Mouse (Mus musculus) intestine, postnatal 0 days (tissue): Measurements from ENCODE around the gene Bax. TPM values are rescaled to one million over a fixed set of nuclear protein-coding genes. Genes with fewer than 3 reads are reported as not detected.

Experiments
- ATAC-seq: fragments of 200-750 bp; cut with Nextera tagmentation; 2 replicates; pipeline ENCODE4 v1.8.0; 2017; ENCODE audit warnings: mild to moderate bottlenecking, moderate TSS enrichment, moderate library complexity
- H3K27ac ChIP-seq: fragments of 300-500 bp; sonication (generic); 2 replicates; pipeline ENCODE4 v1.5.1; 2014; ENCODE audit warnings: mild to moderate bottlenecking, low read depth, low read length, moderate library complexity
- H3K27me3 ChIP-seq: fragments of 300-500 bp; sonication (generic); replicated peaks from 2 replicates; pipeline ENCODE4 v1.6.1; 2014; ENCODE audit warnings: low read length, mixed read lengths; ENCODE audit not compliant: control insufficient read depth, insufficient read depth
- H3K36me3 ChIP-seq: fragments of 300-500 bp; sonication (generic); 2 replicates; pipeline ENCODE4 v1.6.1; 2014; ENCODE audit warnings: mild to moderate bottlenecking, moderate library complexity; ENCODE audit not compliant: control insufficient read depth, insufficient read depth
- H3K4me1 ChIP-seq: fragments of 300-500 bp; sonication (generic); replicated peaks from 2 replicates; pipeline ENCODE4 v1.6.1; 2014; ENCODE audit warnings: antibody characterized with exemption, low read length, mixed read lengths; ENCODE audit not compliant: control insufficient read depth, insufficient read depth
- H3K4me2 ChIP-seq: fragments of 300-500 bp; sonication (generic); replicated peaks from 2 replicates; pipeline ENCODE4 v1.6.1; 2014; ENCODE audit warnings: low read depth, mild to moderate bottlenecking, moderate library complexity
- H3K4me3 ChIP-seq: fragments of 300-500 bp; sonication (generic); 2 replicates; pipeline ENCODE4 v1.5.1; 2014; ENCODE audit warnings: low read depth, low read length
- H3K9ac ChIP-seq: fragments of 300-500 bp; sonication (generic); 2 replicates; pipeline ENCODE4 v1.6.1; 2014; ENCODE audit warnings: mild to moderate bottlenecking, low read depth, low read length
- H3K9me3 ChIP-seq: fragments of 300-500 bp; sonication (generic); 2 replicates; pipeline ENCODE4 v1.6.1; 2016; ENCODE audit warnings: mixed run types; ENCODE audit not compliant: control insufficient read depth
- CTCF ChIP-seq: sonication (generic); IDR thresholded peaks from 2 replicates; pipeline ENCODE4 v1.5.1; 2016; ENCODE audit warnings: low read depth, mild to moderate bottlenecking, control low read depth, antibody characterized with exemption, moderate library complexity
- WGBS: fragments of 180-500 bp; shearing (Covaris S2); extraction: QIAGEN DNeasy Blood & Tissue Kit; methylation state at CpG from one replicate; pipeline ENCODE4 v1.1.7; 2014; 5-methylcytosine and 5-hydroxymethylcytosine counted together
- polyA plus RNA-seq: library from polyadenylated mRNA; unstranded; fragments of >200 nt; fragmentation: Nextera tagmentation; extraction: Ambion mirVana; gene quantifications from 2 replicates; pipeline ENCODE4 v1.2.1, GENCODE M21; 2015

Bax gene
- polyA plus RNA-seq, 1 experiment from 2014 or later: 180 TPM

GRCm38 (mm10) chr7:45491264-45491663 lies 24.6 kb upstream of the Bax start:
- ATAC-seq: peak; percentile 38; the same call in 1 of the 2 replicates
- no peaks in the 10 kb centered on the region for H3K4me1 ChIP-seq
- H3K27ac ChIP-seq: no peak overlapping the region
- H3K4me2 ChIP-seq: no peak overlapping the region; the same call in 1 of the 2 replicates
- H3K9me3 ChIP-seq: no peaks in the 10 kb centered on the region
- 11% methylated on average over 3 of the region's 3 CpGs for WGBS
- no peak for TF ChIP-seq CTCF
- H3K4me3 ChIP-seq: no peak overlapping the region
- H3K9ac ChIP-seq: no peak overlapping the region
- H3K27me3 ChIP-seq: no peaks in the 10 kb centered on the region
- H3K36me3 ChIP-seq: peaks cover 39% of the 10 kb centered on the region

GRCm38 (mm10) chr7:45490822-45491221 lies 24.1 kb upstream of the Bax start:
- H3K9ac ChIP-seq: no peak overlapping the region
- peaks cover 35% of the 10 kb centered on the region for H3K36me3 ChIP-seq
- H3K4me1 ChIP-seq: no peaks in the 10 kb centered on the region
- H3K9me3 ChIP-seq: no peaks in the 10 kb centered on the region
- ATAC-seq: peak; percentile 22; the same call in 1 of the 2 replicates
- no peaks in the 10 kb centered on the region for H3K27me3 ChIP-seq
- WGBS: 46% methylated on average over 9 of the region's 9 CpGs
- no peak overlapping the region for H3K4me3 ChIP-seq
- H3K4me2 ChIP-seq: no peak overlapping the region
- peak; percentile 15; the same call in 1 of the 2 replicates for TF ChIP-seq CTCF
- H3K27ac ChIP-seq: no peak overlapping the region

GRCm38 (mm10) chr7:45489578-45489977 lies 22.9 kb upstream of the Bax start:
- 67% methylated on average over 7 of the region's 7 CpGs for WGBS
- H3K9me3 ChIP-seq: no peaks in the 10 kb centered on the region

GRCm38 (mm10) chr7:45488293-45489204 lies 21.9 kb upstream of the Bax start, which contains the start of gene Dhdh:
Gene Dhdh (minus strand): TSS chr7:45488805.
- H3K9ac ChIP-seq: peak within 1 kb of the TSS; percentile 38; the same call in 1 of the 2 replicates
- H3K36me3 ChIP-seq: peaks cover 13% of the 10 kb centered on the region; the same call in 1 of the 2 replicates
- TF ChIP-seq CTCF: no peak
- ATAC-seq: peak; percentile 50; the same call in 1 of the 2 replicates
- peak within 1 kb of the TSS; percentile 71 for H3K4me2 ChIP-seq
- H3K4me3 ChIP-seq: peak within 1 kb of the TSS; percentile 39
- no peaks in the 10 kb centered on the region for H3K9me3 ChIP-seq
- WGBS: 14% methylated on average over 36 of the region's 38 CpGs
- H3K4me1 ChIP-seq: no peaks in the 10 kb centered on the region
- no peaks in the 10 kb centered on the region for H3K27me3 ChIP-seq
- no peak within 1 kb of the TSS for H3K27ac ChIP-seq

More at GRCm38 (mm10) chr7:45489578-45489977, 22.9 kb upstream of the Bax start:
- Histone ChIP-seq H3K4me2 (no peak overlapping the region), H3K27ac (no peak overlapping the region), H3K4me1 (no peaks in the 10 kb centered on the region), H3K27me3 (no peaks in the 10 kb centered on the region), H3K9ac (no peak overlapping the region), H3K36me3 (peaks cover 23% of the 10 kb centered on the region), H3K4me3 (no peak overlapping the region)
- TF ChIP-seq CTCF: no peak
- ATAC-seq: no peak

GRCm38 (mm10) chr7:45487861-45488292 lies 21.2 kb upstream of the Bax start:
- 0 out of 2 replicates have a peak, but pooled peaks have one; percentile 4 for ATAC-seq
- peak overlapping the region; percentile 71 for H3K4me2 ChIP-seq
- 69% methylated on average over 11 of the region's 11 CpGs for WGBS
- no peaks in the 10 kb centered on the region for H3K9me3 ChIP-seq
- peak overlapping the region; percentile 39; the same call in 1 of the 2 replicates for H3K4me3 ChIP-seq
- H3K4me1 ChIP-seq: no peaks in the 10 kb centered on the region
- no peak for TF ChIP-seq CTCF
- H3K27ac ChIP-seq: no peak overlapping the region
- no peaks in the 10 kb centered on the region for H3K27me3 ChIP-seq
- H3K36me3 ChIP-seq: peaks cover 6% of the 10 kb centered on the region; the same call in 1 of the 2 replicates
- H3K9ac ChIP-seq: no peak overlapping the region

- Histone ChIP-seq H3K36me3 (no peaks in the 10 kb centered on the region), H3K4me3 (no peak within 1 kb of the TSS), H3K9me3 (no peaks in the 10 kb centered on the region), H3K27ac (no peak within 1 kb of the TSS), H3K9ac (no peak within 1 kb of the TSS), H3K27me3 (no peaks in the 10 kb centered on the region), H3K4me2 (no peak within 1 kb of the TSS), H3K4me1 (no peaks in the 10 kb centered on the region)
- no peak for TF ChIP-seq CTCF
- no peak for ATAC-seq
- WGBS: 79% methylated on average over 12 of the region's 12 CpGs
Observed at GRCm38 (mm10) chr7:45486761-45487415, 20.2 kb upstream of the Bax start, which contains the start of gene Gm45808. Gene Gm45808 (minus strand): TSS chr7:45486811.
